Mouse (Mus musculus) midbrain, embryonic 14.5 days (tissue): ENCODE data around the gene Efcab12. TPM values are rescaled to one million over a fixed set of nuclear protein-coding genes. Genes with fewer than 3 reads are reported as not detected.

Experiments
- ATAC-seq: fragments of 200-750 bp; cut with Nextera tagmentation; 2 replicates; pipeline ENCODE4 v1.8.0; 2017; ENCODE audit warnings: moderate number of reproducible peaks, moderate library complexity; ENCODE audit not compliant: low FRiP score, low TSS enrichment
- DNase-seq: peaks from one replicate; pipeline ENCODE4 v3.0.0-alpha.2; 2015
- H3K27ac ChIP-seq: fragments of 300-500 bp; sonication (generic); replicated peaks from 2 replicates; pipeline ENCODE4 v1.5.1; 2014; ENCODE audit warnings: mild to moderate bottlenecking, low read depth, low read length, moderate library complexity
- H3K27me3 ChIP-seq: fragments of 300-500 bp; sonication (generic); 2 replicates; pipeline ENCODE4 v1.6.1; 2014; ENCODE audit warnings: low read length, control low read depth, mixed read lengths; ENCODE audit not compliant: control insufficient read depth, insufficient read depth
- H3K36me3 ChIP-seq: fragments of 300-500 bp; sonication (generic); 2 replicates; pipeline ENCODE4 v1.6.1; 2014; ENCODE audit warnings: low read length, control low read depth; ENCODE audit not compliant: control insufficient read depth, insufficient read depth
- H3K4me1 ChIP-seq: fragments of 300-500 bp; sonication (generic); 2 replicates; pipeline ENCODE4 v1.6.1; 2014; ENCODE audit warnings: mild to moderate bottlenecking, antibody characterized with exemption, low read length, control low read depth; ENCODE audit not compliant: control insufficient read depth, insufficient read depth
- H3K4me2 ChIP-seq: fragments of 300-500 bp; sonication (generic); 2 replicates; pipeline ENCODE4 v1.6.1; 2014; ENCODE audit warnings: mild to moderate bottlenecking, low read length, moderate library complexity
- H3K4me3 ChIP-seq: fragments of 300-500 bp; sonication (generic); replicated peaks from 2 replicates; pipeline ENCODE4 v1.5.1; 2014; ENCODE audit warnings: low read depth, low read length
- H3K9ac ChIP-seq: fragments of 300-500 bp; sonication (generic); replicated peaks from 2 replicates; pipeline ENCODE4 v1.6.1; 2014; ENCODE audit warnings: mild to moderate bottlenecking, low read length, moderate library complexity
- H3K9me3 ChIP-seq: fragments of 300-500 bp; sonication (generic); 2 replicates; pipeline ENCODE4 v1.6.1; 2016; ENCODE audit warnings: low read length, control low read depth, mixed read lengths; ENCODE audit not compliant: control insufficient read depth
- WGBS: fragments of 180-500 bp; shearing (Covaris S2); extraction: QIAGEN DNeasy Blood & Tissue Kit; methylation state at CpG from one replicate; pipeline ENCODE4 v1.1.7; 2014; 5-methylcytosine and 5-hydroxymethylcytosine counted together
- polyA plus RNA-seq: library from polyadenylated mRNA; unstranded; fragments of >200 nt; fragmentation: Nextera tagmentation; extraction: Ambion mirVana; gene quantifications from 2 replicates; pipeline ENCODE4 v1.2.1, GENCODE M21; 2014

Gene Efcab12
- polyA plus RNA-seq, 1 experiment from 2014 or later, result 2.5 TPM

DNA sequence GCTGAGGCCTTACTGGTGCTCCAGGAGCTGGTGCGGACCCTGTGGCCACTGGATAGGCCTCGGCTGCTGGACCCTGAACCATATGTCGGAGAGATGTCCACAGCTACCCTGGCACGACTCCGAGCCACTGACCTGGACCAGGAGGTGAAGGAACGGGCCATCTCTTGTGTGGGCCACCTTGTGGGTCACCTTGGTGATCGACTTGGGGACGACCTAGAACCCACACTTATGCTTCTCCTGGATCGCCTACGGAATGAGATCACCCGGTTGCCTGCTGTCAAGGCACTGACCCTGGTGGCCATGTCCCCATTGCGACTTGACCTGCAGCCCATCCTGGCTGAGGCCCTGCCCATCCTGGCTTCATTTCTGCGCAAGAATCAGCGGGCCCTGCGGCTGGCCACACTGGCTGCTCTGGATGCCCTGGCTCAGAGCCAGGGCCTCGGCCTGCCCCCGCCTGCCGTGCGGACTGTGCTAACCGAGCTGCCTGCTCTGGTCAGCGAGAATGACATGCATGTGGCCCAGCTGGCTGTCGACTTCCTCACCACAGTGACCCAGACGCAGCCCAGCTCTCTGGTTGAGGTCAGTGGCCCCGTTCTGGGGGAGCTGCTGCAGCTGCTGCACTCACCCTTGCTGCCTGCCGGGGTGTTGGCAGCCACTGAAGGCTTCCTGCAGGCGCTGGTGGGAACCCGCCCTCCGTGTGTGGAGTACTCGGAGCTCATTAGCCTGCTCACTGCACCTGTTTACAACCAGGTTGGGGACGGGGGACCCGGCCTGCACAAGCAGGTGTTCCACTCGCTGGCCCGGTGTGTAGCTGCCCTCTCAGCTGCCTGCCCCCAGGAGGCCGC lies 46.1 kb downstream of the Efcab12 start:
- no peak for ATAC-seq
- Histone ChIP-seq H3K27me3 (no peaks in the 10 kb centered on the region), H3K4me3 (no peak overlapping the region), H3K27ac (no peak overlapping the region), H3K4me2 (no peak overlapping the region), H3K9ac (no peak overlapping the region), H3K9me3 (no peaks in the 10 kb centered on the region), H3K36me3 (peaks cover 94% of the 10 kb centered on the region), H3K4me1 (no peaks in the 10 kb centered on the region)
- no peak for DNase-seq
- 92% methylated on average over 34 of the region's 34 CpGs for WGBS

DNA sequence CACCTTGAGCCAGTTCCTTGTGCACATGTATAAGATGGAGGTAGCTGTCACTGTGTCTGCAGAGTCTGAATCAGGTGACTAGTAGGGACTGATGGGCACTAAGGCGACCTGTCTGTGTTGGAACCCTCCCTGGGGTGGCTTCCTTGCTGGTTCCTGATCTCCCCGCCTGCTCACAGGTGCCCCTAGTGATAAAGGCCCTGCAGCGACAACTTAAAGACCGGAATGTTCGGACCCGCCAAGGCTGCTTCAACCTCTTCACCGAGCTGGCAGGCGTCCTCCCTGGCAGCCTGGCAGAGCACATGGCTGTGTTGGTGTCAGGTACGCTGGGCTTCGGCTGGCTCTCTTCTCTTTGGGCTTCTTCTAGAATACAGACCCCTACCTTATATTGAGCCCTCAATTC lies 47.2 kb downstream of the Efcab12 start:
- no peaks in the 10 kb centered on the region for H3K9me3 ChIP-seq
- H3K36me3 ChIP-seq, result peaks cover 94% of the 10 kb centered on the region
- H3K9ac ChIP-seq, result no peak overlapping the region
- WGBS, result 85% methylated on average over 10 of the region's 10 CpGs
- no peaks in the 10 kb centered on the region for H3K4me1 ChIP-seq
- no peak for DNase-seq
- no peaks in the 10 kb centered on the region for H3K27me3 ChIP-seq
- no peak overlapping the region for H3K4me2 ChIP-seq
- ATAC-seq, result no peak
- no peak overlapping the region for H3K4me3 ChIP-seq
- H3K27ac ChIP-seq, result no peak overlapping the region

GRCm38 (mm10) chr6:115782781-115783180 lies 55.4 kb downstream of the Efcab12 start:
- no peaks in the 10 kb centered on the region for H3K9me3 ChIP-seq
- no peak for ATAC-seq
- peaks cover 78% of the 10 kb centered on the region for H3K36me3 ChIP-seq
- no peaks in the 10 kb centered on the region for H3K27me3 ChIP-seq
- H3K27ac ChIP-seq, result no peak overlapping the region
- no peak for DNase-seq
- 93% methylated on average over 3 of the region's 3 CpGs for WGBS
- H3K4me3 ChIP-seq, result no peak overlapping the region
- no peak overlapping the region for H3K4me2 ChIP-seq
- no peaks in the 10 kb centered on the region for H3K4me1 ChIP-seq
- H3K9ac ChIP-seq, result no peak overlapping the region

DNA sequence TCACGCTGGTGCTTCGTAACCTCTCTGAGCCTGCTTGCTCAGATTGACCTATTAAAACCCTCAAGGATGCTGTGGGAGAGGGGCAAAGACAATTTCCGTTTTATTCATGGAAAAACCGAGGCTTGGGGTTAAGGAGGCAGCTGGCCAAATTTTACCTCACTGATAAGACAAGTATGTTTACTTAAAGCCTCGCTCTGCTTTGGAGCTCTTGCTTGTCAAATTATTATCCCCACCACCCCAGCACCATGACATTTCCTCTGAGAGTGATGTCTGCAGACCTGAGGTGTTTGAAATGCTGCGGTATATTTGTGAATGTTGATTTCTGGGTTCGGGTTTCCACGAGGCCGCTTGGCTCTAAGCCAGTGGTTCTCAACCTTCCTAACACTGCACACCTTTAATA lies 61.8 kb downstream of the Efcab12 start:
- Histone ChIP-seq H3K27ac (no peak overlapping the region), H3K9ac (no peak overlapping the region; the same call in 1 of the 2 replicates), H3K27me3 (no peaks in the 10 kb centered on the region), H3K9me3 (no peaks in the 10 kb centered on the region), H3K4me1 (peaks cover 18% of the 10 kb centered on the region), H3K4me2 (peak overlapping the region; percentile 81), H3K36me3 (peaks cover 15% of the 10 kb centered on the region), H3K4me3 (peak overlapping the region; percentile 60; the same call in 1 of the 2 replicates)
- no peak for ATAC-seq
- no peak for DNase-seq
- WGBS, result 75% methylated on average over 9 of the region's 9 CpGs

GRCm38 (mm10) chr6:115775838-115776237 lies 62.4 kb downstream of the Efcab12 start:
- DNase-seq (no peak), ATAC-seq (no peak)
- no peak overlapping the region for H3K27ac ChIP-seq
- WGBS, result 53% methylated on average over 3 of the region's 3 CpGs
- H3K27me3 ChIP-seq, result no peaks in the 10 kb centered on the region
- peak overlapping the region; percentile 60 for H3K4me3 ChIP-seq
- H3K9ac ChIP-seq, result peak overlapping the region; percentile 70; the same call in 1 of the 2 replicates
- peak overlapping the region; percentile 81 for H3K4me2 ChIP-seq
- peaks cover 18% of the 10 kb centered on the region for H3K4me1 ChIP-seq
- no peaks in the 10 kb centered on the region for H3K9me3 ChIP-seq
- peaks cover 9% of the 10 kb centered on the region for H3K36me3 ChIP-seq

DNA sequence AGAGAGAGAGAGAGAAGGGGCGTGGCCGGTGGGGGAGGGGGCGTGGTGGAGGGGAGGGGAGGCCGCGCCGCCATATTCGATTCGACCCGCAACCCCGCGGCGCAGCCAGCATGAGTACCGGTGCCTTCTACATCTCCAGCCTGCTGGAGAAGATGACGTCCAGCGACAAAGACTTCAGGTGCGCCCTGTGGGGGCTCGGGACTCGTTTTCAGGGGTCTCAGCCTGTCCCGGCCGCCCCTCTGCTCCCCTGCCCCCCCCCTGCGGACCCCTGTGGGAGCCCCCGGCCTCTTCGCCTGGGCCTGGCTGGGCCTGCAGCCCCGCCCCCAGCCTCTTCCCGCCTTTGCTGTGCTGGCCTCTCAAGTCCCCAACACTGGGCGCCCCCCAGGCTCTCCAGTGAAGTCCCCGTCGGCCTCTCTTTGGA lies 63.7 kb downstream of the Efcab12 start, which contains the start of gene Cand2:
Gene Cand2 (plus strand): TSS at position 38 of the 421 bp plus-strand sequence.
- H3K9me3 ChIP-seq, result no peaks in the 10 kb centered on the region
- DNase-seq (peak; percentile 88), ATAC-seq (peak; percentile 86)
- H3K4me3 ChIP-seq, result peak within 1 kb of the TSS; percentile 60
- peaks cover 18% of the 10 kb centered on the region for H3K4me1 ChIP-seq
- peak within 1 kb of the TSS; percentile 65 for H3K27ac ChIP-seq
- H3K9ac ChIP-seq, result peak within 1 kb of the TSS; percentile 70
- H3K36me3 ChIP-seq, result no peaks in the 10 kb centered on the region
- H3K27me3 ChIP-seq, result no peaks in the 10 kb centered on the region
- WGBS, result 0% methylated on average over 28 of the region's 28 CpGs
- H3K4me2 ChIP-seq, result peak within 1 kb of the TSS; percentile 81

DNA sequence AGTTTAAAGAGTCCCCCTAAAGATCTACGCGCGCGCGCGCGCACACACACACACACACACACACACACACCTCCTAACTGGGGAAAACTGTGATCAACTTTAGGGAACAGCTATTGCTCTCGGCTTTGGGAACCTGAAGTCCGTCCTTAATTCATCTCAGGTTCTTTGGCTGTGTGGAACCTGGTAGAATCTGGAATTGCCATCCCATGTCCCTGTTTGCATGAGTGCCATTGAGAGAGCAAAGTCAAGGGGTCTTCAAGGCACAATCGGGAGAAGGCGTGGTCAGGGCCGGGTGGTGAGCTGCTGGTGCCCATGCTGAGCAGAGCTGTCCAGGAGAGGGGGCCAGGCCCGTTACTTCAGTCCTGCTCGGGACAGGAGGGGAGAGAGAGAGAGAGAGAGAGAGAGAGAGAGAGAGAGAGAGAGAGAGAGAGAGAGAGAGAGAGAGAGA lies 64.2 kb downstream of the Efcab12 start:
- Histone ChIP-seq H3K4me2 (peak overlapping the region; percentile 81), H3K9ac (no peak overlapping the region; the same call in 1 of the 2 replicates), H3K4me3 (peak overlapping the region; percentile 60), H3K27ac (0 out of 2 replicates have a peak overlapping the region, but pooled peaks have one; percentile 20), H3K4me1 (peaks cover 18% of the 10 kb centered on the region), H3K27me3 (no peaks in the 10 kb centered on the region), H3K36me3 (no peaks in the 10 kb centered on the region), H3K9me3 (no peaks in the 10 kb centered on the region)
- ATAC-seq, result peak; percentile 77; the same call in 1 of the 2 replicates
- WGBS, result 2% methylated on average over 14 of the region's 14 CpGs
- DNase-seq, result peak; percentile 74

GRCm38 (mm10) chr6:115772604-115773003 lies 65.6 kb downstream of the Efcab12 start:
- ATAC-seq (no peak), DNase-seq (peak; percentile 24)
- Histone ChIP-seq H3K9me3 (no peaks in the 10 kb centered on the region), H3K4me3 (no peak overlapping the region), H3K27me3 (no peaks in the 10 kb centered on the region), H3K4me2 (no peak overlapping the region), H3K36me3 (no peaks in the 10 kb centered on the region), H3K4me1 (peaks cover 18% of the 10 kb centered on the region), H3K27ac (no peak overlapping the region), H3K9ac (no peak overlapping the region)
- 88% methylated on average over 1 of the region's 1 CpGs for WGBS

DNA sequence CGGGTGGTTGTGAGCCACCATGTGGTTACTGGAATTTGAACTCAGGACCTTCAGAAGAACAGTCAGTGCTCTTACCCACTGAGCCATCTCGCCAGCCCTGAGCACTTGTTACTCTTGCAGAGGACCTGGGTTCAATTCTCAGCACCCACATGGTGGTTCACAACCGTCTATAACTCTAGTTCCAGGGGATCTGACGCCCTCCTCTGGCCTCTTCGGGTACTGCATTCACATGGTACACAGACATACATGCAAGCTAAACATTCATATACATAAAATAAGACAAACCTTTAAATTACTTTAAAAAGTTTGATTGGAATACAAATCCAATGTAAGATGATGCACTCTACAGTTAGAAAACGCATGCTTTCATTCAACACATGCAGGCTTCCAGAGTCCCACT lies 66.0 kb downstream of the Efcab12 start:
- ATAC-seq (no peak), DNase-seq (no peak)
- Histone ChIP-seq H3K36me3 (no peaks in the 10 kb centered on the region), H3K4me1 (peaks cover 18% of the 10 kb centered on the region), H3K9me3 (no peaks in the 10 kb centered on the region), H3K9ac (no peak overlapping the region), H3K27ac (no peak overlapping the region), H3K4me3 (no peak overlapping the region), H3K27me3 (no peaks in the 10 kb centered on the region), H3K4me2 (no peak overlapping the region)
- WGBS, result 84% methylated on average over 6 of the region's 6 CpGs
